9 mouse cellular contexts compared by ENCODE assay signal in genomic region chr5:113173318-113173717, GRCm38 (mm10). TPM values are rescaled to one million over a fixed set of nuclear protein-coding genes. Genes with fewer than 3 reads are reported as not detected.
DNase-seq lines count a peak whose midpoint lies in the region; ATAC-seq and TF ChIP-seq lines count a peak whose summit lies in the region.
"Had no signal": no experiment of that assay in that cellular context is flagged by ENCODE, and none has a peak within 500 bp of the region (broad histone marks: within the 10 kb centered on the region; RNA-seq: fewer than 3 reads in every experiment).

No protein-coding gene starts in this region.

- ATAC-seq in midbrain, embryonic 15.5 days (replicated peaks): no peak
- no peak for ATAC-seq in limb, embryonic 11.5 days (ENCODE audit: insufficient number of reproducible peaks, low FRiP score, low TSS enrichment, low read depth)

- H3K9ac ChIP-seq in midbrain, embryonic 15.5 days: no peak overlapping the region
- H3K9ac ChIP-seq in limb, embryonic 11.5 days (ENCODE audit: low read length): no peak overlapping the region

- no peaks in the 10 kb centered on the region for H3K9me3 ChIP-seq in midbrain, embryonic 10.5 days (replicated peaks)
- no peaks in the 10 kb centered on the region for H3K9me3 ChIP-seq in midbrain, embryonic 15.5 days
- H3K9me3 ChIP-seq in limb, embryonic 11.5 days (ENCODE audit: control insufficient read depth, low read length): no peaks in the 10 kb centered on the region

- no peaks in the 10 kb centered on the region for H3K27me3 ChIP-seq in midbrain, embryonic 10.5 days (ENCODE audit: low read depth, poor library complexity, severe bottlenecking)
- H3K27me3 ChIP-seq in midbrain, embryonic 15.5 days (replicated peaks): no peaks in the 10 kb centered on the region
- H3K27me3 ChIP-seq in limb, embryonic 11.5 days (ENCODE audit: control insufficient read depth, insufficient read depth, low read length): no peaks in the 10 kb centered on the region

- peak; percentile 74 for DNase-seq in midbrain, embryonic 10.5 days (ENCODE audit: low spot score)
- peak; percentile 70 to 72 for DNase-seq in adrenal gland, adult 18-20 months (ENCODE audit: low spot score in 2 of 2)
- DNase-seq in heart, postnatal 4 days: peak; percentile 84
- peak; percentile 87 for DNase-seq in limb, embryonic 11.5 days (ENCODE audit: low spot score)
- peak; percentile 53 to 55 for DNase-seq in thymus, postnatal 36 days

- peaks cover 4% of the 10 kb centered on the region; the same call in 1 of the 2 replicates for H3K36me3 ChIP-seq in midbrain, embryonic 10.5 days
- H3K36me3 ChIP-seq in midbrain, embryonic 15.5 days (replicated peaks): no peaks in the 10 kb centered on the region
- H3K36me3 ChIP-seq in limb, embryonic 11.5 days (ENCODE audit: control insufficient read depth, insufficient read depth, low read length): no peaks in the 10 kb centered on the region

- H3K4me3 ChIP-seq in midbrain, embryonic 10.5 days: no peak overlapping the region
- no peak overlapping the region for H3K4me3 ChIP-seq in midbrain, embryonic 15.5 days
- H3K4me3 ChIP-seq in cortical plate, adult 2 months (ENCODE audit: insufficient read depth, low read length): no peak overlapping the region
- H3K4me3 ChIP-seq in limb, embryonic 11.5 days (ENCODE audit: low read depth, low read length): no peak overlapping the region
- H3K4me3 ChIP-seq in olfactory bulb, adult 2 months (ENCODE audit: insufficient read depth, low read depth, low read length): no peak overlapping the region
- H3K4me3 ChIP-seq: erythroblast, embryonic 14.5 days had no signal

- H3K4me2 ChIP-seq in midbrain, embryonic 15.5 days: no peak overlapping the region
- H3K4me2 ChIP-seq in limb, embryonic 11.5 days (ENCODE audit: low read depth, severe bottlenecking): no peak overlapping the region

- peaks cover 6% of the 10 kb centered on the region for H3K4me1 ChIP-seq in midbrain, embryonic 10.5 days
- H3K4me1 ChIP-seq in midbrain, embryonic 15.5 days: no peaks in the 10 kb centered on the region
- H3K4me1 ChIP-seq in cortical plate, adult 2 months (ENCODE audit: control insufficient read depth, insufficient read depth, low read length): no peaks in the 10 kb centered on the region
- no peaks in the 10 kb centered on the region for H3K4me1 ChIP-seq in limb, embryonic 11.5 days (ENCODE audit: control insufficient read depth, insufficient read depth, low read length)
- H3K4me1 ChIP-seq in olfactory bulb, adult 2 months (ENCODE audit: control insufficient read depth, insufficient read depth, low read length): no peaks in the 10 kb centered on the region

- peak; percentile 81 for TF ChIP-seq CTCF in cortical plate, adult 2 months (IDR thresholded peaks at IDR 0.05; ENCODE audit: extremely low read depth, insufficient read depth, low read length)
- peak; percentile 89 for TF ChIP-seq CTCF in olfactory bulb, adult 2 months (IDR thresholded peaks at IDR 0.05; ENCODE audit: insufficient read depth, low read depth, low read length)

- no peak overlapping the region; the same call in 1 of the 2 replicates for H3K27ac ChIP-seq in midbrain, embryonic 10.5 days (replicated peaks)
- no peak overlapping the region for H3K27ac ChIP-seq in midbrain, embryonic 15.5 days
- H3K27ac ChIP-seq in cortical plate, adult 2 months (ENCODE audit: insufficient read depth, low read length): no peak overlapping the region
- H3K27ac ChIP-seq in limb, embryonic 11.5 days (replicated peaks; ENCODE audit: low read depth, low read length): no peak overlapping the region
- H3K27ac ChIP-seq in olfactory bulb, adult 2 months (ENCODE audit: insufficient read depth, low read depth, low read length): no peak overlapping the region

- TF ChIP-seq POLR2A in cortical plate, adult 2 months (IDR thresholded peaks at IDR 0.05; ENCODE audit: extremely low read depth, insufficient read depth, low read length): no peak
- no peak for TF ChIP-seq POLR2A in olfactory bulb, adult 2 months (IDR thresholded peaks at IDR 0.05; ENCODE audit: insufficient read depth, low read depth, low read length)

- WGBS in midbrain, embryonic 10.5 days: 34% methylated on average over 5 of the region's 5 CpGs
- WGBS in midbrain, embryonic 15.5 days: 23% methylated on average over 5 of the region's 5 CpGs
- 22% methylated on average over 5 of the region's 5 CpGs for WGBS in limb, embryonic 11.5 days
- WGBS in olfactory bulb, adult 2 months: 22% methylated on average over 5 of the region's 5 CpGs

RNA-seq across cellular contexts. Expression of gene 2900026A02Rik, which starts 47.7 kb away (rescaled TPM):
- 2.7 and 2.9 TPM in 2 replicates for polyA plus RNA-seq in midbrain, embryonic 10.5 days (2016; fragmentation: Nextera tagmentation; extraction: Ambion mirVana)
- 3.9 TPM in 2 replicates for polyA plus RNA-seq in midbrain, embryonic 15.5 days (2015; fragmentation: Nextera tagmentation; extraction: Ambion mirVana)
- total RNA-seq in adrenal gland, adult 18-20 months (2021): 10 to 100 TPM in 1 of 2 experiments, 1 to 10 TPM in 1; 8.8 to 12.1 TPM
- 25.4 and 28.2 TPM in 2 replicates for polyA plus RNA-seq in cortical plate, adult 2 months (2012; rRNA removed)
- 10 to 100 TPM; 46.8 to 48.3 TPM for total RNA-seq in heart, postnatal 4 days (2021)
- 1.3 and 1.7 TPM in 2 replicates for polyA plus RNA-seq in limb, embryonic 11.5 days (2014; fragmentation: Nextera tagmentation; extraction: Ambion mirVana)
- not detected in 2 replicates for polyA plus RNA-seq in olfactory bulb, adult 2 months (2012; ENCODE audit: insufficient read depth, insufficient read length, low replicate concordance, missing spikeins)

RNA-seq across cellular contexts. Expression of gene Tmem211, which starts 53.4 kb away (rescaled TPM):
- 0.10 TPM in 1 of 2 replicates, not detected in the other for polyA plus RNA-seq in midbrain, embryonic 10.5 days (2016; fragmentation: Nextera tagmentation; extraction: Ambion mirVana)
- 0.09 and 0.14 TPM in 2 replicates for polyA plus RNA-seq in midbrain, embryonic 15.5 days (2015; fragmentation: Nextera tagmentation; extraction: Ambion mirVana)
- not detected for total RNA-seq in adrenal gland, adult 18-20 months (2021)
- polyA plus RNA-seq in cortical plate, adult 2 months (2012; rRNA removed): not detected in 2 replicates
- not detected for total RNA-seq in heart, postnatal 4 days (2021)
- not detected in 2 replicates for polyA plus RNA-seq in limb, embryonic 11.5 days (2014; fragmentation: Nextera tagmentation; extraction: Ambion mirVana)
- not detected in 2 replicates for polyA plus RNA-seq in olfactory bulb, adult 2 months (2012; ENCODE audit: insufficient read depth, insufficient read length, low replicate concordance, missing spikeins)
- polyA plus RNA-seq: erythroblast, embryonic 14.5 days had no signal
